Mouse (Mus musculus) thymus, adult 18-20 months (tissue): ENCODE measurements around the gene Mphosph9.
"Not testable (repeated sequence)": the region's sequence is repeated elsewhere in the genome, so short reads cannot be mapped to it uniquely, and the experiment has no call there.

Experiments used
- DNase-seq, 2 experiments: peaks; one replicate each; pipeline ENCODE4 v3.0.0; 2022; ENCODE audit warnings: mixed read lengths in 2 of 2

Gene Mphosph9

DNA sequence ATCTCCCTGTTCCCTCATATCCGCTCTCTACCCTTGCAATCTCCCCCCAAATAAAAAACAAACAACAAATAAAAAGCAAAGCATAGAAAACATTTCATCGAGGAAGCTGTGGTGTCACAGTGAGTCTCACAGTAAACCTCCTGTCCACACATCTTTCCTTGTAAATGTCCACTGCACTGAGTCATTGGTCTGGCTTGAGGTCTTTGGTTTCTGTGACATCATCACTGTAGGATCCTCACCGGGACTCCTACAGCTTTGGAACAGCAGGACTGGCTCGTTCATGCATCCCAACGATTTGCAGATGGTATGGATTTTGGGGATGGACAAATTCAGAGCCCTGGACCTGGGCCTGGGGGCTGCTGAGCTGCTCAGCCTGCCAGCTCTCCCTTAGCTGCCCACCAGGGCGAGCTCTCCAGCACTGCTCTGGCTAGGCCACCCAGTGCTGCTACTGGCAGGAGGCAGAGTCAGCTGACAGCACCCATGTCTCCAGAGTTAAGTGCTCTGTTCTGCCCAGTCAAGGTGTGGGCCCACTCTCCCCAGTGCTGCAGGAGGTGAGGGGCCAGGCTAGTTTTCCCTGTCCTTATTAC lies 14.1 kb upstream of the Mphosph9 start:
- DNase-seq = not testable (repeated sequence)

GRCm38 (mm10) chr5:124338791-124339190 lies 11.0 kb upstream of the Mphosph9 start:
- no peak for DNase-seq

DNA sequence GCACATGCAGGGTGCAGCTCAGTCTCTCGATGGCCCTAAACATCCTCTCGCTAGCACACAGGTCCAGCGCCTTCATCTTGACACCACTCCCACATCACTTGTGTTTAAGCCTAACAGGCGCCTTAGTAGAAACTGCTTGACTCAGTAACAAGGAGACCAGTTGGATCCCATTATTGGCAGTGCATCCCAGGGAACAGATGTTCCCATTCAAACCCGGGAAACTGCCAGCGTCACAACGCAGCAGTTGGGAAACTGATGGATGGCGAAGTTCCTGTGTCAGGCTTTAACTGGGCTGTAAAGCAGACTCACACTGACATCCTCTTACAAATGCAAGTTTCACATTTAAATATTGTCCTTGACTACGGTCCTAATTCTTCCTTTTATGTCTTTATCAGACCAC lies 10.1 kb upstream of the Mphosph9 start:
- no peak for DNase-seq

GRCm38 (mm10) chr5:124337103-124337502 lies 9.3 kb upstream of the Mphosph9 start:
- no peak for DNase-seq

DNA sequence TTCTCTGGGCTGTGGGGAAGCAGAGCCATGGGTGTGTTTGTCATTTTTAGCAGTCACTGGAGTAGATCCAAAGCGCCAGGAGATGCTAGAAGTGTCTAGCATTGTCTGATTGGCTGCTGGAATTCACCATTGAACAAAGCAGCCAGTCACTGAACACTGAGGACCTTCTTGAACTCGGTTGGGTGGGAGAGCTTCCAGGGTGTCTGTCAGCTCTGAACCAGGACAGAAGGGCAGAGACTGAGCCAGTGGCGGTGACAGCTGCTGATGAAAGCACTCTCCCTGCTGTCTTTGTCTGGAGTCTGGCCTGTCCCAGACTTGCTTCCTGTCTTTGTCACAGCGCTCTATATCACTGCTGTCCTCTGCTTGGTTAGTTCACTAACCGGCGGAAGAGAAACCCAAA lies 6.6 kb upstream of the Mphosph9 start:
- no peak for DNase-seq

GRCm38 (mm10) chr5:124330086-124330485 lies 2.3 kb upstream of the Mphosph9 start:
- no peak for DNase-seq

GRCm38 (mm10) chr5:124326829-124327228 lies 943 bp downstream of the Mphosph9 start:
- peak in 1 of 2 experiments; percentile 17 for DNase-seq

- no peak for DNase-seq
Observed at GRCm38 (mm10) chr5:124317648-124318047, 10.1 kb downstream of the Mphosph9 start.

DNA sequence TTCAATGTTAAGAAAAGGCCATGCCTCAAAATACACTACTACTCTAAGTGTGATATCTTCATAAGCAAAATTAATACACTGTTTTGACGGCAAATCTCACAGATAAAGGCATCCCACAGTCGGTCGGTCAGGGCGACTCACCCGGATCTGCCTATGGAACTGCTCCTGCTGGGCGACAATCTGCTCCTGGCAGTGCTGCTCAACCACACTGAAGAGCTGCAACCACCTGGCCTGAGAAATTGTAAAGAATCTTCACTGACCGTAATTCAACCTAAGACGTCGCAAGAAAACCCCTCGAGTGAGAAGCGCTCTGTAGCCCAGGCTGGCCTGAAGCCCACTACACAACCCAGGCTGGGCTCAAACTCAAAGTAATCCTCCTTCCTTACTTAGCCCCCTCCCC lies 11.8 kb downstream of the Mphosph9 start:
- DNase-seq = no peak

DNA sequence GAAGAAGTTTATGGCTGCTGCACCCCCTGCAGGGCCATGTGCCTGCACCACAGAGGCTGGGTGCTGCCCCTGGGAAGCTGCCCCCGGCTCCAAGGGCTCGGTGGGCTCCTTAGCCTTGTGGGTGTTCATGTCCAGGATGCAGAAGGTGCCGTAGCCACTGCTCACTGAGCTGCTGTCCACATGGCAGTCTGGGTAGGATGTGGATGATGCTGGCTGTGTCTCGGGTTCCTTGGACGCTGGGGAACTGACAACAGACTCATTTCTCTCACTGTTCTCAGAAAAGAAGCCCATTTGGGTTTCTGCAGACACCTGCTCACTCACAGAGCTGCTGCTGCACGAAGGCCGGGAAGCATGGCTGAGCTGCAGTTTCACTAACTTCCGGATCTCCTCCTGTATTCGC lies 12.3 kb downstream of the Mphosph9 start:
- DNase-seq = no peak

DNA sequence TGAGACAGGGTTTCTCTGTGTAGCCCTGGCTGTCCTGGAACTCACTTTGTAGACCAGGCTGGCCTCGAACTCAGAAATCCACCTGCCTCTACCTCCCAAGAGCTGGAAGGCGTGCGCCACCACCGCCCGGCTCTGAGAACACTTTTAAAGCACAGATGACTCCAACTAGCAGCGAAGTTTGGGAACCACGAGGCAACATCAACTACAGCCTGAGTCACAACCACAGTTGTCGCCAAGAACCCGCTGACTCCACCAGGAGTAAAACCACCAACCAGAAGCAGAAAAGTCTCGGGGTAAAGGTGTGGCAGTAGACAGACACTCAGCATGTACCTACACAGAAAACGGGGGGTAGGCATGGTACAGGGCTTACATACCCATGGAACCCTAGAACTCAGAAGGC lies 17.7 kb downstream of the Mphosph9 start:
- DNase-seq = no peak

GRCm38 (mm10) chr5:124309155-124309554 lies 18.6 kb downstream of the Mphosph9 start:
- no peak for DNase-seq

- DNase-seq = not testable (repeated sequence)
Observed at GRCm38 (mm10) chr5:124302853-124303252, 24.9 kb downstream of the Mphosph9 start.

DNA sequence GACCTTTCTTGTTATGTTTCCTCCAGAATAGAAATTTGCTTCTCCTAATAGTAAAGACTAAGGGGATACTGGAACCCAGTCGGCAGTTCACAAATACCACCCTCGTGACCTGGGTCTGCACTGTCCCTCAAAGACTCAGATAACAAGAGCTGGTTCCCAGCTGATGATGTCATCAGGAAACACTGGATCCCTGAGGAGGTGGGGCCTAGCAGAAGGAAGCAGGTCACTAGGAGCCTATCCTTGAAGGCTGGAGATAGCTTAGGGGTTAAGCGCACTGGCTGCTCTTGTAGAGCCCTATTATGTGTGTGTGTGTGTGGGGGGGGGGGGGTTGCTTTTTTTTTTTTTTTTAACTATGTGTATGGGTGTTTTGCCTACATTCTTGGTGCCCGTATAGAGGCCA lies 27.6 kb downstream of the Mphosph9 start:
- no peak for DNase-seq

- DNase-seq = not testable (repeated sequence)
Observed at GRCm38 (mm10) chr5:124299307-124299706, 28.5 kb downstream of the Mphosph9 start.

DNA sequence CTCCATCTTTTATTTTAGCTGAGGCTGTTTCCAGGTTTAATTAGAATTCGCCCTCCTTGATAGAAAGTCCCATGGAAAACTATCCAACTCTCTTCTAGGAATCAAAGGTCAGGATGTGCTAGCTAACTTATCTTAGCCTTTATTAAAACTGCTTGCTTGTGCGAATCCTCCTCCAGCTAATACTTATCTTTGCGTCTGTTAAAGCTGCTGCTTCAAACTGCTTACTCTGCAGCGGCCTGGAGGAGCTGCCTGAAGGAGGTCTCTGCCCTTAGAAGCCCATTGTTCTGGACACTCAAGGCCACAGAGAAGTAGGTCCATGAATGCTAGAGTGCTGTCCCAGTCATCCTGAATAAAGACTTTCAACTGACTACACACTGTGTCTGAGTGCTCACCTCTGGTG lies 31.3 kb downstream of the Mphosph9 start:
- DNase-seq = no peak

- DNase-seq = no peak
Observed at GRCm38 (mm10) chr5:124293967-124294366, 33.8 kb downstream of the Mphosph9 start.

DNA sequence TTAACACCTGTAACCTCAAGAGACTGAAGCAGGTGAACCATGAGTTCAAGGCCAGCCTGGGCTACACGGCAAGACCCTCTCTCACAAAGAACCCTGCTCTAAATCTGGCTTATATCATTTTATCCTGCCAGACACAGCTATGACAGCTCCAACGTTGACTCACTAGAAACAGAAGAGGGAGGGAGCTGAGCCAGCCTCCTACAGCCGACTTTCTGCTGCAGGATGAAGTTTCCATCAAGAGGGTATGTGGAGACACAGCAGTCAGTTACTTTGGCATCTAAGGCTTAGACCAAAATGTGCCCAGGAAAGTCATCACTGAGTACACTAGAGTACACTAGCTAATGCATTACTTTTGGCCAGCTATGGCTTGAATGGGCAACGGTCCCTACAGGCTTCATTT lies 37.6 kb downstream of the Mphosph9 start:
- no peak for DNase-seq

GRCm38 (mm10) chr5:124287616-124288247 lies 40.0 kb downstream of the Mphosph9 start:
- DNase-seq = no peak

- no peak for DNase-seq
Observed at GRCm38 (mm10) chr5:124284330-124284729, 43.4 kb downstream of the Mphosph9 start.

- no peak for DNase-seq
Observed at GRCm38 (mm10) chr5:124282854-124283253, 44.9 kb downstream of the Mphosph9 start.

GRCm38 (mm10) chr5:124270226-124270625 lies 57.5 kb downstream of the Mphosph9 start:
- no peak for DNase-seq

DNA sequence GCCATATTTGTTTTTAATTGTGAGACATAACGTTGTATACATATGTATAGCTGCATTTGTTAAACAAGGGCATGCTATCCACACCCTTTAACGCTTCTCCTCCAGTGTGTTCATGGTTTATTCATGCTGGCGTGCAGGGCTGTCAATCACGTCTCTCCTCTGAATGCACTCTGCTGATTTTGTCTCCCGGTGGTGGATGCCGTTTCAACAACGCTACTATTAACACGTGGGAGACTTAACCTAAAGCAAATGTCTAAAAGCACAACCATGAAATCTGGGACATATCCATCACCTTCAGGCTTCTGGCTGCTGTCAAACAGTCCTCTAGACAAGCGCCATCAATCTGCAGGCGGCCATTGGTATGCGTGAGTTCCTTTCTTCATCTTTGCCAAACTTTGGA lies 58.1 kb downstream of the Mphosph9 start:
- no peak for DNase-seq

DNA sequence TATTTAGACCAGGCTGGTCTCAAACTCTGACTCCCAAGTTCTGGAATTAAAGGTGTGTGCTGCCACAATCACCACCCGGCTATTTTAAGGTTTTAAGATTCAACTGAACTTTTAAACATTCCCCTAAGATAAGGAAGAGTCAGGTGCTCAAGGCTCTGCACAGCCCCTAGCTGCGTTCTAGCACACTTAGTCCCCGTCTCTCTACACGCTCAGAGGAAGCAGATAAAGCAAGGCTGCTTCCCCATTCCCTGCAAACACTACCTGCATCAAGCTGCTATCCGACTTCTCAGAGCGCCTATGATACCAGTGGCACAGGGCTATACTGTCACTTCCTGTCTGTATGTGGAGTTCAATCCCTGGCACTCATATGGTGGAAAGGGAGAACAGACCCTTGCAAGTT lies 60.1 kb downstream of the Mphosph9 start:
- DNase-seq = no peak

DNA sequence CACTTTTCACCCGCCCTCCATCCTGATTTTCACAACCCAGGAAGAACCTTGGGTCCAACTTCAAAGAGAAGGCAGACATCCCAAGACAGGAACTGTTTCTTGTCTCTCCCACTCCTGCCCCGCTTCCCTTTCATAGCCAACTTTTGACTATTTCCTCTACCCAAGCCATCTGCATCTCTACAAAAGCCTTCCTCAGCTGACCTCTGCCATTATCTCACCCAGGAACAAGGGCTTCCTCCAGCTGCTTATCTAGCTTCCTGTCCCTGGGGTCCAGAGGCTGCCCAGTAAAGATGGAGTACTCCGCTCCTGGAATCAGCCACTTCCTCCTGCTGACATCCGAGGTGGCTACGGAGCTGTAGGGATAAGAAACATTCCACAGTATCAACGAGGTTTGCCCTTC lies 61.0 kb downstream of the Mphosph9 start:
- DNase-seq = no peak
